Mouse (Mus musculus): Measurements from ENCODE around the gene Lig4. TPM values are rescaled to one million over a fixed set of nuclear protein-coding genes. Genes with fewer than 3 reads are reported as not detected.

Lig4 gene
- polyA plus RNA-seq, 1 experiment: 2.0 TPM

DNA sequence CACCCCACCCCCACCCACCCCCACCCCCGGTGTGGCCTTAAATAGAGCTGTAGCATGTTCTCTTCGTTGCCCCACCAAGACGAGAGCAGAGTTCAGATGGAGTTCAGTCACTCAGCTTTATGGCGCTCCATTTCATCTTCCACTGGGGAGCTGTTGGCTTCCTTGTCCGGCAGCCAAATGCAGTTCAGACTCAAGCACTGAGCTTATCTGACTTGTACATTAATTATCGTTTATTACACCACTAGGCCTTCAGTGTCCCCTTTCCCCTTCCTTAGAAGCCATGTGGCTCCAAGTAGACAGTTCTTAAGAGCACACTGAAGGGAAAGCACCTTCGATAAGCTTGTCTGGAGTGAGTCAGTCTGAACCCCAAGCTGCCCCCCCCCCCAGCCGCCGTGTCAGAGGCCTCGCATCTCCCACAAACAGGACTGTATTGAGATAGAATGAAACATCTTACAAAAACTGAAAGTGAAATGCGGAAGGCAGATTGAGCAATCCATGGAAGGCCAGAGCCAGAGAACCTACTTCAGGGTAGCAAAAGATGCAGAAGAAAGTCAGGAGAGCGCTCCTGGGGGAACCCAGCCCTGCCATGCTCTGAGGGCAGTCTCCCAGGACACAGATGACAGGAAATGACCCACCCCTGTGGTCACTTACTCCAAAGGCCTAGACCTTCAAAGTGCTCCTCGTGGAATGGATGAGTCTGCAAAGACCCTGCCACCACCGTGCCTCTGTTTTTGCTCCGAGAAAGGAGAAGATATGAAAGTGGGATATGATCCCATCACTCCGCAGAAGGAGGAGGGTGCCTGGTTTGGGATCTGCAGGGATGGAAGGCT is 28.9 kb upstream of the Lig4 start, which contains the start of gene Tnfsf13b:
Gene Tnfsf13b (plus strand): TSS at position 312 of the 830 bp plus-strand sequence.
- no peak within 1 kb of the TSS for H3K4me3 ChIP-seq
- H3K36me3 ChIP-seq (ENCODE audit: control insufficient read depth, insufficient read depth): no peaks in the 10 kb centered on the region
- no peaks in the 10 kb centered on the region for H3K27me3 ChIP-seq (ENCODE audit: control insufficient read depth, insufficient read depth, insufficient read length)
- no peak within 1 kb of the TSS for H3ac ChIP-seq (ENCODE audit: control insufficient read depth, insufficient read length)
- no peak within 1 kb of the TSS for H3K4me2 ChIP-seq (ENCODE audit: low read depth)
- TF ChIP-seq MAX (IDR thresholded peaks at IDR 0.05; ENCODE audit: low read depth) (no peak), TCF12 (IDR thresholded peaks at IDR 0.05; ENCODE audit: insufficient read depth, poor library complexity, severe bottlenecking) (no peak), USF1 (IDR thresholded peaks at IDR 0.05; ENCODE audit: low read depth) (no peak)
- no peaks in the 10 kb centered on the region for H3K79me2 ChIP-seq (ENCODE audit: control insufficient read depth, insufficient read depth)

DNA sequence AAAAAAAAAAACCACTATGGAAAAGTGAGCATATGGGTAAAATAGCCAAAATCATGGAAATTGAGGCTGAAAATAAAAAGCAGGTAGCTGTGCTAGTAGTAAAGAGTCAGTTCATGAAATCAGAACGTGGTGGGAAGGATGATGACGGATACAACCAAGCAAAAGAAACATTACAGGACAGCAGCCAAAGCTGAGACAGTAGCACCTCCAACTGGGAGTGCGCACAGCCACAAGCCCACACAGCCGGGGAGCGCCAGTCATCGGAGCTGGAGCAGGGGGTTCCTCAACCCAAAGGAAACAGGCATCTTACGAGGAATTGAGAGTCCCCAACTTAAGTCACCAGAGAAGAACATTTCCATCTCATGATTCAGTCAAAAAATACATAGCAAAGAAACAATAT is 26.6 kb upstream of the Lig4 start:
- no peaks in the 10 kb centered on the region for H3K36me3 ChIP-seq (ENCODE audit: control insufficient read depth, insufficient read depth)
- H3ac ChIP-seq (ENCODE audit: control insufficient read depth, insufficient read length): no peak overlapping the region
- no peak overlapping the region for H3K4me3 ChIP-seq
- TF ChIP-seq POLR2A (IDR thresholded peaks at IDR 0.05; ENCODE audit: insufficient read length, low read depth) (no peak), MAX (IDR thresholded peaks at IDR 0.05; ENCODE audit: low read depth) (no peak), SRF (IDR thresholded peaks at IDR 0.05; ENCODE audit: control insufficient read depth, insufficient read length, low read depth) (no peak), CEBPB (IDR thresholded peaks at IDR 0.05; ENCODE audit: insufficient read depth, poor library complexity, severe bottlenecking) (no peak), POLR2AphosphoS2 (IDR thresholded peaks at IDR 0.05; ENCODE audit: insufficient read length, low read depth) (no peak), E2F4 (IDR thresholded peaks at IDR 0.05; ENCODE audit: insufficient read depth) (no peak), MYOG (IDR thresholded peaks at IDR 0.05; ENCODE audit: control insufficient read depth in 1 of 3, insufficient read depth in 1 of 3, insufficient read length in 2 of 3, low read depth in 2 of 3) (no peak), REST (IDR thresholded peaks at IDR 0.05; ENCODE audit: insufficient read depth, insufficient read length) (no peak), USF1 (IDR thresholded peaks at IDR 0.05; ENCODE audit: low read depth) (no peak), TCF3 (IDR thresholded peaks at IDR 0.05; ENCODE audit: insufficient read length, low read depth) (no peak), MYOD1 (IDR thresholded peaks at IDR 0.05; ENCODE audit: control insufficient read depth in 1 of 3, insufficient read length in 2 of 3, low read depth in 2 of 3) (no peak), TCF12 (IDR thresholded peaks at IDR 0.05; ENCODE audit: insufficient read depth, poor library complexity, severe bottlenecking) (no peak)
- no peaks in the 10 kb centered on the region for H3K27me3 ChIP-seq (ENCODE audit: control insufficient read depth, insufficient read depth, insufficient read length)
- no peak overlapping the region for H3K4me2 ChIP-seq (ENCODE audit: low read depth)
- H3K79me2 ChIP-seq (ENCODE audit: control insufficient read depth, insufficient read depth): no peaks in the 10 kb centered on the region

DNA sequence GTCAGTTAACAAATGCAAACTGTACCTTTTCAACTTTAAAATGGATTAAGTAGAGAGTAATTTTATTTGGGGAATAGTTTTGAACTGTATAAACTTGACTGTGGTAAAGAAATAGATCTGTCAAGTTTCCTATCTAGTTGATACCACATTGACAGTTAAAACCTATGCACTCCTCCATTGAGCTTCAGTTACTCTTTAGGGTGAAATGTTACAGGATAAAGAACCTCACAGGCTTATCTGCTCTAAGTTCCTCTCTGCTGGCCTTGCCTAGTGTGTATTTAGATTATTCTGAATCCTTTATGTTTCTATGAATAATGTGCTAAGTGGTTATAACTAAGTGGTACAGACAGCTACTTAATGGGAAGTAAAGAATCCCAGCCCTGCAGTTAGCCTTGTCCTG is 2.7 kb upstream of the Lig4 start:
- no peak overlapping the region for H3ac ChIP-seq (ENCODE audit: control insufficient read depth, insufficient read length)
- H3K4me3 ChIP-seq: no peak overlapping the region
- H3K4me2 ChIP-seq (ENCODE audit: low read depth): no peak overlapping the region
- no peaks in the 10 kb centered on the region for H3K27me3 ChIP-seq (ENCODE audit: control insufficient read depth, insufficient read depth, insufficient read length)
- peaks cover 5% of the 10 kb centered on the region for H3K36me3 ChIP-seq (ENCODE audit: control insufficient read depth, insufficient read depth)
- TF ChIP-seq POLR2A (IDR thresholded peaks at IDR 0.05; ENCODE audit: insufficient read length, low read depth) (no peak), MAX (IDR thresholded peaks at IDR 0.05; ENCODE audit: low read depth) (no peak), SRF (IDR thresholded peaks at IDR 0.05; ENCODE audit: control insufficient read depth, insufficient read length, low read depth) (no peak), USF1 (IDR thresholded peaks at IDR 0.05; ENCODE audit: low read depth) (no peak), POLR2AphosphoS2 (IDR thresholded peaks at IDR 0.05; ENCODE audit: insufficient read length, low read depth) (no peak), CEBPB (IDR thresholded peaks at IDR 0.05; ENCODE audit: insufficient read depth, poor library complexity, severe bottlenecking) (no peak), TCF12 (IDR thresholded peaks at IDR 0.05; ENCODE audit: insufficient read depth, poor library complexity, severe bottlenecking) (no peak), E2F4 (IDR thresholded peaks at IDR 0.05; ENCODE audit: insufficient read depth) (no peak), TCF3 (IDR thresholded peaks at IDR 0.05; ENCODE audit: insufficient read length, low read depth) (no peak), MYOD1 (IDR thresholded peaks at IDR 0.05; ENCODE audit: control insufficient read depth in 1 of 3, insufficient read length in 2 of 3, low read depth in 2 of 3) (no peak), REST (IDR thresholded peaks at IDR 0.05; ENCODE audit: insufficient read depth, insufficient read length) (no peak), MYOG (IDR thresholded peaks at IDR 0.05; ENCODE audit: control insufficient read depth in 1 of 3, insufficient read depth in 1 of 3, insufficient read length in 2 of 3, low read depth in 2 of 3) (no peak)
- H3K79me2 ChIP-seq (ENCODE audit: control insufficient read depth, insufficient read depth): peaks cover 66% of the 10 kb centered on the region

DNA sequence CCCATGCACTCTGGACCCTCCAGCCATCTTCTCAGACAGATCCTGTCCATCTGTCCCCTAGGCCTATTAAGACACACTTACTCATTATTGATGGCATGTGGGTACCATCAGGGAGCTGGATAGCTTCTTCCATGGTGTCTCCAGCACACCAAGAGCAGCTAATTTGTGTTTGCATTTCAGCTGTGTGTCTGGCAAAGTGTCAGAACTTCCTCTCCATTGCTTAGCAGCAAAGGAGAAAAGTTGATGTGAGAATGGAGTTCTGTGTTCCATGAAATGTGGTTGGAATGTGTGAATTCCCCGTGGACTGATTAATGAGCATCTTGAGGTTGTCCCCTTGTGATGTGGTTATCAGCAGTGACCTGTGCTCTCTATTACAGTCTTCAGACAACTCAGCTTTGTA is 2.3 kb upstream of the Lig4 start:
- H3K36me3 ChIP-seq (ENCODE audit: control insufficient read depth, insufficient read depth): peaks cover 5% of the 10 kb centered on the region
- H3K79me2 ChIP-seq (ENCODE audit: control insufficient read depth, insufficient read depth): peaks cover 63% of the 10 kb centered on the region
- no peak overlapping the region for H3K4me3 ChIP-seq
- TF ChIP-seq CEBPB (IDR thresholded peaks at IDR 0.05; ENCODE audit: insufficient read depth, poor library complexity, severe bottlenecking) (no peak), SRF (IDR thresholded peaks at IDR 0.05; ENCODE audit: control insufficient read depth, insufficient read length, low read depth) (no peak), TCF3 (IDR thresholded peaks at IDR 0.05; ENCODE audit: insufficient read length, low read depth) (no peak), POLR2A (IDR thresholded peaks at IDR 0.05; ENCODE audit: insufficient read length, low read depth) (no peak), MYOG (IDR thresholded peaks at IDR 0.05; ENCODE audit: control insufficient read depth in 1 of 3, insufficient read depth in 1 of 3, insufficient read length in 2 of 3, low read depth in 2 of 3) (no peak), POLR2AphosphoS2 (IDR thresholded peaks at IDR 0.05; ENCODE audit: insufficient read length, low read depth) (no peak), USF1 (IDR thresholded peaks at IDR 0.05; ENCODE audit: low read depth) (no peak), E2F4 (IDR thresholded peaks at IDR 0.05; ENCODE audit: insufficient read depth) (no peak), MAX (IDR thresholded peaks at IDR 0.05; ENCODE audit: low read depth) (no peak), REST (IDR thresholded peaks at IDR 0.05; ENCODE audit: insufficient read depth, insufficient read length) (no peak), TCF12 (IDR thresholded peaks at IDR 0.05; ENCODE audit: insufficient read depth, poor library complexity, severe bottlenecking) (no peak), MYOD1 (IDR thresholded peaks at IDR 0.05; ENCODE audit: control insufficient read depth in 1 of 3, insufficient read length in 2 of 3, low read depth in 2 of 3) (no peak)
- H3K27me3 ChIP-seq (ENCODE audit: control insufficient read depth, insufficient read depth, insufficient read length): no peaks in the 10 kb centered on the region
- H3ac ChIP-seq (ENCODE audit: control insufficient read depth, insufficient read length): no peak overlapping the region
- H3K4me2 ChIP-seq (ENCODE audit: low read depth): no peak overlapping the region
